In genomic region chr19:55331776-55332175, GRCm38 (mm10) we compare ENCODE assay signal across 25 mouse cellular contexts.
"Had no signal": no experiment of that assay in that cellular context is flagged by ENCODE, and none has a peak within 500 bp of the region (broad histone marks: within the 10 kb centered on the region; RNA-seq: fewer than 3 reads in every experiment).

No protein-coding gene starts in this region.

- H3K4me1 ChIP-seq: limb, embryonic 10.5 days; limb, embryonic 13.5 days; lung, embryonic 15.5 days; midbrain, embryonic 12.5 days; neural tube, embryonic 12.5 days had no signal

- H3K27ac ChIP-seq: kidney, postnatal 0 days; layer of hippocampus, adult 2 months; limb, embryonic 10.5 days; limb, embryonic 13.5 days; liver, embryonic 12.5 days; liver, embryonic 15.5 days; lung, embryonic 15.5 days; midbrain, embryonic 12.5 days; midbrain, embryonic 15.5 days; neural tube, embryonic 12.5 days; neural tube, embryonic 15.5 days; stomach, postnatal 0 days had no signal

- DNase-seq: kidney, postnatal 25 days; layer of hippocampus, adult 9-11 months; liver; lung, adult 18-20 months; lung, postnatal 10 days; lung, postnatal 36 days; right cerebral cortex, adult 18-20 months; right cerebral cortex, postnatal 14 days; right cerebral cortex, postnatal 4 days; thymus, adult 2 months; thymus, postnatal 14 days; thymus, postnatal 4 days had no signal

- H3K4me2 ChIP-seq: limb, embryonic 13.5 days; liver, embryonic 12.5 days; liver, embryonic 15.5 days; lung, embryonic 15.5 days; midbrain, embryonic 12.5 days; midbrain, embryonic 15.5 days; neural tube, embryonic 12.5 days; neural tube, embryonic 15.5 days had no signal

- H3K9ac ChIP-seq: limb, embryonic 13.5 days; liver, embryonic 12.5 days; liver, embryonic 15.5 days; lung, embryonic 15.5 days; midbrain, embryonic 12.5 days; midbrain, embryonic 15.5 days; neural tube, embryonic 12.5 days; neural tube, embryonic 15.5 days had no signal

- H3K9me3 ChIP-seq: limb, embryonic 10.5 days; limb, embryonic 13.5 days; liver, embryonic 12.5 days; liver, embryonic 15.5 days; lung, embryonic 15.5 days; megakaryocyte, embryonic 14.5 days; midbrain, embryonic 12.5 days; midbrain, embryonic 15.5 days; neural tube, embryonic 12.5 days; neural tube, embryonic 15.5 days had no signal

- H3K27me3 ChIP-seq: limb, embryonic 13.5 days; liver, embryonic 12.5 days; liver, embryonic 15.5 days; lung, embryonic 15.5 days; megakaryocyte, embryonic 14.5 days; midbrain, embryonic 12.5 days; midbrain, embryonic 15.5 days; neural tube, embryonic 12.5 days; neural tube, embryonic 15.5 days had no signal

- H3K4me3 ChIP-seq: layer of hippocampus, adult 2 months; limb, embryonic 10.5 days; limb, embryonic 13.5 days; liver, embryonic 12.5 days; liver, embryonic 15.5 days; lung, embryonic 15.5 days; megakaryocyte, embryonic 14.5 days; midbrain, embryonic 12.5 days; midbrain, embryonic 15.5 days; neural tube, embryonic 12.5 days; neural tube, embryonic 15.5 days had no signal
